Mouse (Mus musculus) neutrophil, adult 5-6 weeks (primary cell): ENCODE measurements around the gene Rccd1. TPM values are rescaled to one million over a fixed set of nuclear protein-coding genes. Genes with fewer than 3 reads are reported as not detected.

Source experiments
- ATAC-seq: fragments of 151-379, 151-347 bp; 2 replicates; pipeline ENCODE4 v1.8.0; 2017; ENCODE audit warnings: mild to moderate bottlenecking, moderate TSS enrichment; ENCODE audit not compliant: insufficient number of reproducible peaks, poor library complexity, low FRiP score, severe bottlenecking; ENCODE audit errors: extremely low read depth
- total RNA-seq: library from RNA; stranded (forward); fragments of 200-1000 nt; gene quantifications from 2 replicates; pipeline ENCODE4 v1.2.3, GENCODE M21; 2017

Rccd1 gene
- total RNA-seq, 1 experiment from 2014 or later, result 27.9 TPM

DNA sequence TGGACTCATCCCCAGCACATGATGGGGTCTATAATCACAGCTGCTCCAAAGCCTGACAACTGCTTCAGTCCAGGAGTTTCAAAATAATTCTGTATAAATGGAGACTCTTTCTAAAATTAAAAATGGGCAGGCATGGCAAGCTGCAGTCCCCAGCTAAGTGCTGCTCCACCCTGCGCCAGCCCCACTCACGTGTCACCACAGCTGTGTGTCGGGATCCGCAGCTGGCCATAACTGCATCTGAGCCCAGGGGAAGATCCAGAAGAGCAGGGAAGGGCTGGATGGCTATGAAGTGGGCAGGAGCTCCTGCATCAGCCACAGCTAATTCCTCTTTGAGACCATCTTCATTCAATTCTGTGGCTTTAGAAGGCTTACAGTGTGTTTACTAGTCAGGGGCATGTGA lies 5.6 kb downstream of the Rccd1 start:
- ATAC-seq, result no peak

- no peak for ATAC-seq
Observed at GRCm38 (mm10) chr7:80317439-80318115, 6.7 kb downstream of the Rccd1 start.

DNA sequence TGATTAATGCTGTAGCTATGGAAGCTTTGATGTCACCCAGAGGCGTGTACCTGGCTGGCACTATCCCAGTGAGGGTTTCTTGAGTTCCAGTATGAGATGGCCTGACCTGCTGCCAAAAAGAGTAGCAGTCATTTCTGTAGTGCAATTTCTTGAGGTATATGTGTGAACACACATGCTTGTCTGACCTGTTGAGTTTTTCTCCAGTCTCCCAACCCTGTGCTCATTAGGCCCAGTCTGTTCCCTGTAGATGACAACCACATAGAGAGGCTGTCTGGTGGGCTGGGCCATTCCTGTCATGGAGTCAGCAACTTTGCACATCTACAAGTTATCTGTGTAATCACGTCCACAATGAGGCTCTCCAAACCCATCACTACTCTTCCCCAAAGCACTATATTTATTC lies 8.5 kb downstream of the Rccd1 start:
- no peak for ATAC-seq

GRCm38 (mm10) chr7:80310771-80311170 lies 13.5 kb downstream of the Rccd1 start:
- no peak for ATAC-seq

DNA sequence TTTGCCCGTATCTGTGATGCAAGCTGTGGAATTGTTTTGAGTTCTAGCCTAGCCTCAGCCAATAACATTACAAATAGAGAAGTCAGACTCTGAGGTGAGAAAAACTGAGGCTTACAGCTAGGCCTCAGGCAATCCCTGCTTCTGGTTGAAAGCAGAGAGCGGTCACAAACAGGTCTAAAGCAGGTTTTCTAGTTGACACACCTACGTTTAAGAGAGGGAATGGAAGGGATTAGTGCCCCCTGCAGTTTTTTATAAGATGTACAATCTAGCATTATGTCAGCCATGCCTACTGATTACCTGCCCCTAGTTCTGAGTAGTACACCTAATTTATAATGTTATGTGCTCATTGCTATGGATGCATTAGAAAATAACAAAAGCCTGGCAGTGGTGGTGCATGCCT lies 16.5 kb downstream of the Rccd1 start:
- ATAC-seq, result no peak

DNA sequence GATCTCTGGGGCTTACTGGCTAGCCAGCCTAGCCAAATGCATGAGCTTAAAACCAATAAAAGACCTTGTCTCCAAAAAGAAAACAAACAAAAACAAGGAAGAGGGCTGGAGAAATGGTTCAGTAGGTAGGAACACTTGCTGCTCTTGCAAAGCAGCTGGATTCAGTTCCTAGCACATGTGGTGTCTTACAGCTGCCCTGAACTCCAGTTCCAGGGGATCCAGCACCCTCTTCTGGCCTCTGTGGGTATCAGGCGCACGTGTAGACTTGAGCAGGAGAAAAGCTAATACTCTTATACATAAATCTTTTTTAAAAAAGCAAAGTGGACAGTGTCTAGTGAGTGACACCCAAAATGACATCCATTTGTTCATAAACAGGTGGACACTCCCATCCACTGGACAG lies 22.7 kb downstream of the Rccd1 start:
- ATAC-seq, result no peak

- ATAC-seq, result no peak
Observed at GRCm38 (mm10) chr7:80299568-80299967, 24.7 kb downstream of the Rccd1 start.

GRCm38 (mm10) chr7:80298754-80299153 lies 25.5 kb downstream of the Rccd1 start:
- no peak for ATAC-seq

DNA sequence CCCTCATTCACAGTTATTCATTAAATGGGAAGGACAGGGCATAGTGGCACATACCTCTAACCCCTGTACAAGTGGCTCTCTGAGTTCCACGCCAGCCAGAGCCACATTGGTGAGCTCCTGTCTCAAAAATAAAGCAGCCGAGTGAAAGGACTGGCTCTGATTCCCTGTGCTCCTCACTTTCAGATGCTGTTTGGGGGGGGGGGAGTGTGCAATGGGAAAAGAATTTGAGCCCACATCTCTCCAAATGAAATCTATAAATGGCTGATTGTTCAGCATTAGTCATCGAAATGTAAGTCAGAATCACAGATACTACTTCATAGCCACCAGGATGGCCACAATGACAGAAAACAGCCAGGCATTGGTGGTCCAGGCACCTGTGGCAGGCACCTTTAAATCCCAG lies 27.2 kb downstream of the Rccd1 start:
- no peak for ATAC-seq

GRCm38 (mm10) chr7:80296462-80296861 lies 27.8 kb downstream of the Rccd1 start:
- no peak for ATAC-seq

- no peak for ATAC-seq
Observed at GRCm38 (mm10) chr7:80294764-80295648, 29.2 kb downstream of the Rccd1 start.

GRCm38 (mm10) chr7:80294062-80294763 lies 30.0 kb downstream of the Rccd1 start, which contains the start of gene Prc1:
TSS of gene Prc1 (plus strand) at chr7:80294450.
- peak; percentile 99 for ATAC-seq

GRCm38 (mm10) chr7:80287736-80288135 lies 36.5 kb downstream of the Rccd1 start:
- ATAC-seq, result no peak

GRCm38 (mm10) chr7:80285725-80286124 lies 38.5 kb downstream of the Rccd1 start:
- ATAC-seq, result no peak

GRCm38 (mm10) chr7:80284391-80284790 lies 39.9 kb downstream of the Rccd1 start:
- ATAC-seq, result no peak

DNA sequence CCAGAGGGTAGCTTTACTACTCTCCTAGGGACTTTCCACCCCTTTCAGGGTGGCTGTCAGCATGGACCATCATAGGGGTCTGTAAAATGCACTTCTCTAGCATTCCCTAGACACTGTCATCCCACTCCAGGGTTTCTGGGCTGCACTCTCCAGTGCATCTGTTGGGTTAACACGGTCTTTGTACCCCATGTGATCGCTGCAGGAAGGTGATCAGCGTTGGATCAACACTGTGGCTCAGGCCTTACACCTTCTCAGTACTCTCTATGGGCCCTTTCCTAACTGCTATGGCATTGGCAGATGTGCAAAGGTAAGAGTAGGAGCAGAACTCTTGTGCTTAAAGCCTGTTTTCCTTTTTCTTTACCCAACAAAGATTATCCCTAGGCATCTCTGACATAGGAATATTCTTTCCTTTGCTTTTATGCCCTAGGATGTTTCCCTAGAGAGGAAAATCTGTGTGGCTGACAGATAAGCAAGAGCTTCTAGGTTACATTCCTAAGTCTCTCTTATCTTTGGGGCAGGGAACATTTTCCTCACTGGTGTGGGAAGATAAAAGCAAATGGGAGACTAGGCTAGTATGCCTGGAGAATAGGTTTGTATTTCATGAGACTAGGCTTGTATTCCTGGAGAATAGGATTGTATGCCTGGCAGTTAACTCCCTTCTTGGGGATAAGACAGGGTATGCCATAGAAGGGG lies 40.9 kb downstream of the Rccd1 start:
- no peak for ATAC-seq

- no peak for ATAC-seq
Observed at GRCm38 (mm10) chr7:80281646-80282045, 42.6 kb downstream of the Rccd1 start.

GRCm38 (mm10) chr7:80280998-80281397 lies 43.3 kb downstream of the Rccd1 start:
- ATAC-seq, result no peak

DNA sequence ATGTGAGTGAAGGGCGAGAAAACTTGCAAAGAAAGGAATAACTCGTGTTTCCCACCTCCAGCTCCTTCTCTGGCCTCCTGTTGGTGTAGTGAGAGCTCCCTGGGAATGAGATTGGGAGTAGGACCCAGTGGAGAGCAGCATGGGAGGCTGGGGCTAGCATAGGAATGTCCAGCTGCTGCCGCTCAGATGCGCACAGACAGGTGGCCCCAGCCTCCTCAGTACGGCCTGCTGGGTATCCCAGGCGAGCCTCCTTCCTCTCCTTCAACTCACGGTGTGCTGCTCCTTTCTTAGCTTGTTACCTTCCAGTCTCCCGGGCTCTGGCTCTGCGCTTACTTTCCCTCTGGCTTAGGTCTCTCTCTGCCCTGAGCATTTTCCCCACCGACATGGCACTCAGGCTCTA lies 44.2 kb downstream of the Rccd1 start:
- no peak for ATAC-seq
